Mouse (Mus musculus): ENCODE results near the gene Arl1. TPM values are rescaled to one million over a fixed set of nuclear protein-coding genes. Genes with fewer than 3 reads are reported as not detected.
"Not testable (repeated sequence)": the region's sequence is repeated elsewhere in the genome, so short reads cannot be mapped to it uniquely, and the experiment has no call there.

Arl1 gene
- polyA plus RNA-seq, 1 experiment from 2014 or later = 179 TPM

DNA sequence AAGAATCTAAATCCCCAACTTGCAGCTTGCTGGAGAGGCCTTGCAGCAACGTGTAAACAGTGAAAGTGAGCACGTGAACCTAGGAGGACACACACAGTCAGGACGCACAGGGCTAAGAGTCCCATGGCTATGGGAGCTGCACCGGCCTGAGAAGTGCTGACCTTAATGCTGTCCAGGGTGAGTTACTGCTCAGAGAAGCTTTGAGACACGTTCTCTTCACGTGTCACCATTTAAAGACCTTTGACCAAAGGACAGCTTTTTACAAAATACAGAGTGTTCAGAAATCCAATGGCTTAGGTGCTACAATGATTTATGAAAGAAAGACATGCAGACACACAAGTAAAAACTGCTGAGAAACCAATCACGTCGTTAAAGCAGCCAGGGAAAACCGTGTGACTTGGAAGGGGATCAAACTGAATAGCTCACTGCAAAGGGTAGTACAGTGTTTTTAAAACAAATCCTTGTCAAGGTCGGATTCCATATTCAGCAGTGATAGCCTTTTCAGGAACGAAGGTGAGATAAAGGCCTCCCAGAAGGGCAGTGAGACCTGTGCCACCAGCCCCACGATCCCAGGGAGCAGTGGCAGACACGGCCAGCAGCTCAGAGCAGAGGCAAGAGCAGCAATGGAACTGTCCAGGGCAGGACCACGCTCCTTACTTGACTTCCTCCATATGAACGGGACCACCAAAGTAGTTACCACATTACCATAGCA, 34.9 kb downstream of the Arl1 start:
- Histone ChIP-seq H3K36me3 (peaks cover 94% of the 10 kb centered on the region), H3K27me3 (no peaks in the 10 kb centered on the region), H3K4me2 (no peak overlapping the region), H3K9me3 (no peaks in the 10 kb centered on the region), H3K4me1 (replicated peaks) (no peaks in the 10 kb centered on the region), H3K4me3 (replicated peaks) (no peak overlapping the region), H3K9ac (replicated peaks) (no peak overlapping the region), H3K27ac (no peak overlapping the region)
- 84% methylated on average over 15 of the region's 15 CpGs for WGBS
- ATAC-seq (ENCODE audit: insufficient number of reproducible peaks, insufficient read depth, low FRiP score, low TSS enrichment, low read depth) = no peak

DNA sequence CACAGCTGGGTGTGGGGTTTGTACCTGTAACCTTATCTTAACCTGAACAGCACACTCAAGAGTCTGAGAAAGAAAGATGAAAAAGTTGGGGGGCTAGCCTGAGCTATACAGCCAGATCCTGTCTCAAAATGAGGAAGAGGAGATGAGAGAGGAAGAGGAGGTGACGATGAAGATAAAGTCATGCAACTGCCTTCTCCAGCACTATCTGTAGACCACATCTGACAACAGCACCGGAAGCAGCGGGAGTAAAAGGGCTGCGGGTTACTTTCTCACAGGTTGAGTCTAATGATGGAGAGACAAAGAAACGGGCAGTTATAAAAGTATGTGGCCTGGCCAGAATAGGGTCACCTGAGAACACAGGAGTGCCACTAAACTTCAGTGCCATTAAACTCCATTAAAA, 38.3 kb downstream of the Arl1 start:
- no peak for ATAC-seq (ENCODE audit: insufficient number of reproducible peaks, insufficient read depth, low FRiP score, low TSS enrichment, low read depth)
- WGBS = 95% methylated on average over 5 of the region's 5 CpGs
- H3K36me3 ChIP-seq = peaks cover 93% of the 10 kb centered on the region

DNA sequence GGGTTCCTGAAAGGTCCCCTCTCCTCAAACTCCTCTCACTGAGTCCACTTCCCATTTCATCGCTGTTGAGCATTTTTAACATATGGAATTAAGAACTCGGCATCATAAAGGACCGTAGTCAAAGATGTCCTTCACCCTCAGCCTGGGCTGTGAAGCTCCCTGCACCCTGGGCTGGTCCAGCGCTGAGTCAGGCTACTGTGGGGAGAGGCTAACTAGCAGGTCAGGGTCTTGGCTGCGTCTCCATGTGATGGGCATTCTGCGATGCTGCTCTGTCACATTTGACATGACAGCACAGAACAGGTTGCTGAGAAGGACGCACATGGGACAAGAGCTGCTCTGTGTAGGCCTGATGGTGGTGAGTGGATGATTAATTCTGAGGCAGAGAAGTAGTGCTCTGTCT, 39.0 kb downstream of the Arl1 start:
- H3K4me1 ChIP-seq (replicated peaks) = no peaks in the 10 kb centered on the region
- no peak overlapping the region for H3K27ac ChIP-seq
- H3K9me3 ChIP-seq = no peaks in the 10 kb centered on the region
- no peak overlapping the region for H3K4me2 ChIP-seq
- no peak overlapping the region for H3K9ac ChIP-seq (replicated peaks)
- H3K4me3 ChIP-seq (replicated peaks) = no peak overlapping the region
- no peaks in the 10 kb centered on the region for H3K27me3 ChIP-seq
- 95% methylated on average over 7 of the region's 7 CpGs for WGBS
- ATAC-seq (ENCODE audit: insufficient number of reproducible peaks, insufficient read depth, low FRiP score, low TSS enrichment, low read depth) = no peak; the same call in 1 of the 2 replicates
- H3K36me3 ChIP-seq = peaks cover 92% of the 10 kb centered on the region

More for the DNA sequence above, 38.3 kb downstream of the Arl1 start:
- no peak overlapping the region for H3K4me3 ChIP-seq (replicated peaks)
- no peaks in the 10 kb centered on the region for H3K4me1 ChIP-seq (replicated peaks)
- H3K27ac ChIP-seq = no peak overlapping the region
- no peak overlapping the region for H3K4me2 ChIP-seq
- no peaks in the 10 kb centered on the region for H3K27me3 ChIP-seq
- H3K9ac ChIP-seq (replicated peaks) = no peak overlapping the region
- no peaks in the 10 kb centered on the region for H3K9me3 ChIP-seq

DNA sequence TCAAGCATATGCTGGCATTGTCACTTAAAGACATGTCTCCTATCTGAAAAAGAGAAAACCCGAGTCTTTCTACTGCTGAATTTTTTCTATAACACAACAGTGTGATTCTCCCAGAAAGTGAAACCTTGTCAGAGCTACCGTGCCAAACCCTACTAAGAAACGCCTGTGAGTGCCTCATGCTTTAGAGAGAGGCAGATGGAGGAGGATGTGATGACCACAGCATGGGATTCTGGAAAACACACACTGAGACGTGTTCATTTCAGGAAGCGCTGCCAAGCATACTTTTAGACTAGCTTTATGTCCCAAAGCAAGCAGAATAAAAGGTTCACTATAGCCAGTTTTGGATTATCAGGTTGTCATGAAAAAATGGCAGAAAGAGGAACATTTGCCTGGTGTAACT, 42.3 kb downstream of the Arl1 start:
- H3K4me2 ChIP-seq; H3K27ac ChIP-seq; H3K27me3 ChIP-seq; ATAC-seq (ENCODE audit: insufficient number of reproducible peaks, insufficient read depth, low FRiP score, low TSS enrichment, low read depth); H3K9me3 ChIP-seq; H3K4me3 ChIP-seq (replicated peaks); H3K4me1 ChIP-seq (replicated peaks); H3K9ac ChIP-seq (replicated peaks): not testable (repeated sequence)
- 93% methylated on average over 5 of the region's 5 CpGs for WGBS
- H3K36me3 ChIP-seq = peaks cover 86% of the 10 kb centered on the region

DNA sequence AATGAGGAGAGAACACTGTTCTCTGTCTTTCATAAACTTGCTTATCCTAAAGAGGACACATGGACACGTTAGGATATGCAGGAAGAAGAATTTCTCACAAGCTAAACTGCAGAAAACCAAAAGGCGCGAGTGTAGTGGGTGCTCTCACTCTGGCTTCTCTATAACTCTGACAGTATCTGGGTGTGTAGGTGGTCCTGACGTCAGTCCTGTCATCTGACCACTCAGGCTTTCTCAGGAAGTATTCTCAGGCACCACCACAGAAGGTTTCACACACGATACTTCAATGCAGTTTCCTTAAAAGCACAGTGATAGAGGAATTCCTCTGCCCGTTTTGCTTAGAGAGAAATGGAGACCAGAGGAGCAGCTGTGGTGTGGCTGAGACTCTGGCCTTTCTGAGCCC, 45.5 kb downstream of the Arl1 start:
- no peak overlapping the region for H3K4me3 ChIP-seq (replicated peaks)
- H3K27me3 ChIP-seq = no peaks in the 10 kb centered on the region
- 88% methylated on average over 6 of the region's 6 CpGs for WGBS
- ATAC-seq (ENCODE audit: insufficient number of reproducible peaks, insufficient read depth, low FRiP score, low TSS enrichment, low read depth) = no peak
- H3K36me3 ChIP-seq = peaks cover 71% of the 10 kb centered on the region
- no peak overlapping the region for H3K9ac ChIP-seq (replicated peaks)
- no peaks in the 10 kb centered on the region for H3K4me1 ChIP-seq (replicated peaks)
- H3K9me3 ChIP-seq = no peaks in the 10 kb centered on the region
- no peak overlapping the region for H3K27ac ChIP-seq
- no peak overlapping the region for H3K4me2 ChIP-seq

DNA sequence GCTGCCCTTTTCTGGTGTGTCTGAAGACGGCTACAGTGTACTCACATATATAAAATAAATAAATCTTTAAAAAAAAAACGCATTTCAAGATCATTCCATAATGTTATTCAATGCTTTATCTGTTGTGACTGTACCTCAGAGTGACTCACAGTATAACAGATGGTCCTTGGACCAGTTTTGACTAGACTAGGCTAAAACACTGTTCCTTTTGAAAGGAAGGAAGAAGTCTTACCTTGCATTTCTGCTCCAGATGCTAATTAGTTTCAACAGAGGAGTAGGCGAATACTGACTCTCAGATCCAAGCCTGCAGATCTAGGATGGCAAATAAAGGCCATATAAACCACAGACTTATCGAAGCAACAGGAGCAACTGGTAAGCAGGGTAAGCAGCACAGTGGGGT, 50.1 kb downstream of the Arl1 start:
- peaks cover 59% of the 10 kb centered on the region for H3K36me3 ChIP-seq
- H3K27me3 ChIP-seq = no peaks in the 10 kb centered on the region
- no peaks in the 10 kb centered on the region for H3K9me3 ChIP-seq
- H3K27ac ChIP-seq = no peak overlapping the region
- no peak overlapping the region for H3K9ac ChIP-seq (replicated peaks)
- H3K4me3 ChIP-seq (replicated peaks) = no peak overlapping the region
- no peaks in the 10 kb centered on the region for H3K4me1 ChIP-seq (replicated peaks)
- H3K4me2 ChIP-seq = no peak overlapping the region
- ATAC-seq (ENCODE audit: insufficient number of reproducible peaks, insufficient read depth, low FRiP score, low TSS enrichment, low read depth) = no peak
- WGBS = 84% methylated on average over 4 of the region's 4 CpGs

DNA sequence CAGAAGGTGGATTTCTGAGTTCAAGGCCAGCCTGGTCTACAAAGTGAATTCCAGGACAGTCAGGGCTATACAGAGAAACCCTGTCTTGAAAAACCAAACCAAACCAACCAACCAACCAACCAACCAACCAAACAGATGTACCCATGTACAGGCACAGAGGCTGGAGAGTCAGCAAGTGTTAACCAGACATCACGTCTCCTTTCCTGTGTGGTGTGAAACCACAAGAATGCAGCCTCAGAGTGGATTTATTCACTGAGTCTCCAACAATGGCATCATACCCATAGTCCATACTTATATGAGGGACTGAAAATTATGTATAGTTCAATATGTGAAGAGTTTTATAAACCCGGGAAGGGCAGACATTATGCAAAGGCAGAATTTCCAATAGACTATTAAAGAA, 52.5 kb downstream of the Arl1 start:
- not testable (repeated sequence) for ATAC-seq (ENCODE audit: insufficient number of reproducible peaks, insufficient read depth, low FRiP score, low TSS enrichment, low read depth); H3K27me3 ChIP-seq; H3K4me1 ChIP-seq (replicated peaks); H3K9me3 ChIP-seq; H3K9ac ChIP-seq (replicated peaks); H3K4me3 ChIP-seq (replicated peaks); H3K4me2 ChIP-seq; H3K27ac ChIP-seq
- H3K36me3 ChIP-seq = peaks cover 59% of the 10 kb centered on the region
- 79% methylated on average over 2 of the region's 2 CpGs for WGBS

DNA sequence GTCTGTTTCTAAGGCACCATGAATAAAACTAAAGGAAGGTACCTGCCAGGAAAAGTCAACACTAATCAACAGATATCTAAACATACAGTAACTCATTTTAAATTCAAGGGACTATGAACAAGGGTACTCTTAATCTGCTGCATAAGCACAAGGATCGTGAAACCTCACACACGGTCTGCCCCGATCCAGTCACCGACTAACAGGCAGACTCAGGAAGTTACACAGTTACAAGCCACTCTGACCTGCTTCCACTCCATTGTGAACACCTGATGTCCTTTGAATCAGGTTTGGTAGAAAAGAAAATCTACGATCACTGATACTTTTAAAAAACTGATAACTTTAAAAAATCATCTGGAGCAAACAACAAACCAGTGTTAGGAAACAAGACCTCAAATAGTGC, 53.3 kb downstream of the Arl1 start:
- H3K9me3 ChIP-seq = no peaks in the 10 kb centered on the region
- H3K27me3 ChIP-seq = no peaks in the 10 kb centered on the region
- no peak overlapping the region for H3K27ac ChIP-seq
- H3K9ac ChIP-seq (replicated peaks) = no peak overlapping the region
- peaks cover 66% of the 10 kb centered on the region for H3K36me3 ChIP-seq
- no peak overlapping the region for H3K4me3 ChIP-seq (replicated peaks)
- no peak for ATAC-seq (ENCODE audit: insufficient number of reproducible peaks, insufficient read depth, low FRiP score, low TSS enrichment, low read depth)
- no peak overlapping the region for H3K4me2 ChIP-seq
- H3K4me1 ChIP-seq (replicated peaks) = no peaks in the 10 kb centered on the region
- WGBS = 93% methylated on average over 5 of the region's 5 CpGs

DNA sequence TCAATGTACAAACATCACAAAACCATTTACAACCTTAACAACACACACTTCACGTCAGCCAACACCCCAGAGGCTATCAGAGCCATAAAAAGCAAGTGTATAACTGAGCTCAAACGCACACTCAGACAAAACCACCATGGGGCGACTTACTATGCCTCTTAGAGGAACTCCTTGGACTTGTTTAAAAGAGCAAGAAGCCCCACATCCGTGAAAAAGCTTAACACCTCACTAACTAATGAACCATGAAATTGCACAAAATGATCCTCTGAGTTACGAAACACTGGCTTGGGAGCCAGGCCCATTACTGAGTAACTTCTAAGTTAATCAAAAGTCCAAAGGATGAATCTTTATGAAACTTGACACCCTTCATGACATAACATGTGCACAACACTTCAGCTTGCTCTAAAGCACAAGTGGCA, 53.9 kb downstream of the Arl1 start:
- Histone ChIP-seq H3K4me2 (no peak overlapping the region), H3K4me1 (replicated peaks) (no peaks in the 10 kb centered on the region), H3K27ac (no peak overlapping the region), H3K27me3 (no peaks in the 10 kb centered on the region), H3K9ac (replicated peaks) (no peak overlapping the region), H3K4me3 (replicated peaks) (no peak overlapping the region), H3K9me3 (no peaks in the 10 kb centered on the region), H3K36me3 (peaks cover 67% of the 10 kb centered on the region)
- 66% methylated on average over 5 of the region's 5 CpGs for WGBS
- no peak for ATAC-seq (ENCODE audit: insufficient number of reproducible peaks, insufficient read depth, low FRiP score, low TSS enrichment, low read depth)

DNA sequence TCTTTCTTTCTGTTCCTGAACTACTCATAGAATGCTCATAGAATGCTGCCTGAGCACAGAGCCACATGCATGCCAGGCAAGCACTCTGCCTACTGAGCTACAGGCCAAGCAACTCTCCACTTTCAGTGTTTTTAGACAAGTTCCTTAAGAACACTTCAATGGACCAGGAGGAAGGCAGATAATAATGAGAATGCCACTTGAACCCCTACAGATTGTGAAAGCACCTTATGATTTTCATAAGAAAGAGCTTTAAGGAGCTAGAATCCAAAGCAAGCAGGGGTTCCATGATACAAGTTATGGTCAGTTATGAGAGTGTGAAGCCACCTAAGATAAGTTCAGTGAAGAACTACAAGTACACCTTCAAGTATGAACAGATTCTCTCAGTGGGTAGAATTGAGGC, 63.0 kb downstream of the Arl1 start:
- Histone ChIP-seq H3K9ac (replicated peaks) (no peak overlapping the region), H3K27ac (no peak overlapping the region), H3K4me3 (replicated peaks) (no peak overlapping the region), H3K9me3 (no peaks in the 10 kb centered on the region), H3K36me3 (peaks cover 80% of the 10 kb centered on the region), H3K27me3 (no peaks in the 10 kb centered on the region), H3K4me2 (no peak overlapping the region), H3K4me1 (replicated peaks) (no peaks in the 10 kb centered on the region)
- ATAC-seq (ENCODE audit: insufficient number of reproducible peaks, insufficient read depth, low FRiP score, low TSS enrichment, low read depth) = no peak

Data from limb, embryonic 12.5 days (tissue).